Mouse (Mus musculus): Measurements from ENCODE around the gene Slc25a24. TPM values are rescaled to one million over a fixed set of nuclear protein-coding genes. Genes with fewer than 3 reads are reported as not detected.

The Slc25a24 gene
- polyA plus RNA-seq, 1 experiment from 2014 or later = 48.3 TPM

DNA sequence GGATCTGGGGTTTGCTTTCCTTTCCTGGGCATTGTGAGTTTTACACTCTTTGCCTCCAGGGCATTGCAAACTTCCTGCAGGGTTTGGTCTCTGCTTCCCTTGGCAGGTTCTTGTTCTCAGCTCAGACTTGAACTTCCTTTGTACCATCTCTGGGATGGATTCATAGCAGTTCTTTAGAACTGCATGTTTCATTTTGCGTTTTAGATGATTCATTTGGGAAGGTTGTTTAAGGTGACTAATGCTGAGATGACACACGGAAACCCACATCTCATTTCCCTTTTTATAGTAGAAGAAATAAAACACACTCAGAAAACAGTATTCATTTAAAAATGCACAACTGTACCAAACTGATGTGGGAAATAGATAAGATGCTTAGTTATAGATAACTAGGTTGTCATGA is 73.2 kb downstream of the Slc25a24 start:
- Histone ChIP-seq H3K36me3 (ENCODE audit: control insufficient read depth, insufficient read depth, low read length) (no peaks in the 10 kb centered on the region), H3K4me3 (replicated peaks; ENCODE audit: low read length) (no peak overlapping the region), H3K27me3 (ENCODE audit: control insufficient read depth, insufficient read depth, low read length) (no peaks in the 10 kb centered on the region), H3K4me2 (ENCODE audit: low read depth, low read length) (no peak overlapping the region), H3K27ac (ENCODE audit: low read length) (no peak overlapping the region), H3K9me3 (replicated peaks; ENCODE audit: control insufficient read depth, low read length) (no peaks in the 10 kb centered on the region), H3K4me1 (ENCODE audit: control insufficient read depth, insufficient read depth, low read length) (no peaks in the 10 kb centered on the region), H3K9ac (ENCODE audit: low read length) (no peak overlapping the region)
- WGBS = 72% methylated on average over 2 of the region's 2 CpGs
- no peak for ATAC-seq (ENCODE audit: insufficient read depth, low FRiP score)

DNA sequence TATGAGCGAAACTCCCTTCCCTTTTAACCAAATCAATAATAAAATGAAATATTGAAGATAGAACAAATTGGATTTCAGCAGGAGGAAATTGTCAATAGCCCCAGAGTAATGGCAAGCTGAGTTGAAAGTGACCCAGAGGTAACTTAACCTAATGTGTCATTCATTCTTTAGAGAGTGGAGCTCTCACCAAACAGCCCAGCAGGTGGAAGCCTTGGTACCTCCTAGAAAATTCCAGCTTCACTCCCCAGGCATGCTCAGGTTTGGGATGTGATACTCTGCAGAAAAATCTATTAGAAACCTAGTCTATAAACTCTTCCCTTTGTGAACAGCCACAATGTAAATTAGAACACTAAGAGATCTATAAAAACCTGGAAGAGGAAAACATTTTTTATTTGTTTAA is 76.3 kb downstream of the Slc25a24 start:
- 83% methylated on average over 1 of the region's 1 CpGs for WGBS
- no peak overlapping the region for H3K9ac ChIP-seq (ENCODE audit: low read length)
- H3K4me2 ChIP-seq (ENCODE audit: low read depth, low read length) = no peak overlapping the region
- H3K4me1 ChIP-seq (ENCODE audit: control insufficient read depth, insufficient read depth, low read length) = no peaks in the 10 kb centered on the region
- no peak overlapping the region for H3K4me3 ChIP-seq (replicated peaks; ENCODE audit: low read length)
- H3K27me3 ChIP-seq (ENCODE audit: control insufficient read depth, insufficient read depth, low read length) = no peaks in the 10 kb centered on the region
- H3K27ac ChIP-seq (ENCODE audit: low read length) = no peak overlapping the region
- H3K9me3 ChIP-seq (replicated peaks; ENCODE audit: control insufficient read depth, low read length) = no peaks in the 10 kb centered on the region
- no peaks in the 10 kb centered on the region for H3K36me3 ChIP-seq (ENCODE audit: control insufficient read depth, insufficient read depth, low read length)
- ATAC-seq (ENCODE audit: insufficient read depth, low FRiP score) = no peak

GRCm38 (mm10) chr3:109212322-109212721 is 89.4 kb downstream of the Slc25a24 start:
- Histone ChIP-seq H3K9me3 (replicated peaks; ENCODE audit: control insufficient read depth, low read length) (no peaks in the 10 kb centered on the region), H3K4me3 (replicated peaks; ENCODE audit: low read length) (no peak overlapping the region), H3K4me1 (ENCODE audit: control insufficient read depth, insufficient read depth, low read length) (no peaks in the 10 kb centered on the region), H3K27me3 (ENCODE audit: control insufficient read depth, insufficient read depth, low read length) (no peaks in the 10 kb centered on the region), H3K36me3 (ENCODE audit: control insufficient read depth, insufficient read depth, low read length) (no peaks in the 10 kb centered on the region), H3K4me2 (ENCODE audit: low read depth, low read length) (no peak overlapping the region), H3K9ac (ENCODE audit: low read length) (no peak overlapping the region), H3K27ac (ENCODE audit: low read length) (no peak overlapping the region)
- ATAC-seq (ENCODE audit: insufficient read depth, low FRiP score) = no peak
- WGBS = 83% methylated on average over 3 of the region's 3 CpGs

DNA sequence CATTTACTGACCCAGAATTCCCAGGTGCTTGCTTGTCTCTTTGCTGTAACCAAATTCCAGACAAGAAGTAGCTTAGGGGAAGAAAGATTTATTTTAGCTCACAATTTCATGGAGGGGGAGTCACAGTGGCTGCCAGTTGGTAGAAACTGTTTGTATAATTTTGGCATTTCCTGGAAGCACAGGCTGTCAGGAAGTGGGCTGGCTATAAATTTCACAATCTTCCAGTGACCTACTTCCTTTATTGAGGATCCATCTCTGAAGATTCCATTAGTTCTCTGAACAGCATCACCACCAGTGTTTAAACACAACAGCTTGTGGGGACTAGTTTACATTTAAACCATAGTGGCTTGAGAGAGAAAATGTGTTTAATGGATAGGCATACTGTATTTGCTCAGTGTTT is 93.4 kb downstream of the Slc25a24 start:
- no peak for ATAC-seq (ENCODE audit: insufficient read depth, low FRiP score)
- Histone ChIP-seq H3K36me3 (ENCODE audit: control insufficient read depth, insufficient read depth, low read length) (no peaks in the 10 kb centered on the region), H3K4me1 (ENCODE audit: control insufficient read depth, insufficient read depth, low read length) (no peaks in the 10 kb centered on the region), H3K9me3 (replicated peaks; ENCODE audit: control insufficient read depth, low read length) (no peaks in the 10 kb centered on the region), H3K4me3 (replicated peaks; ENCODE audit: low read length) (no peak overlapping the region), H3K27me3 (ENCODE audit: control insufficient read depth, insufficient read depth, low read length) (no peaks in the 10 kb centered on the region), H3K9ac (ENCODE audit: low read length) (no peak overlapping the region), H3K4me2 (ENCODE audit: low read depth, low read length) (no peak overlapping the region), H3K27ac (ENCODE audit: low read length) (no peak overlapping the region)

Other genes starting within 250 kb of the Slc25a24 start
- gene Fndc7, start 233.1 kb upstream of the Slc25a24 start, polyA plus RNA-seq (2015; fragmentation: Nextera tagmentation; extraction: Ambion mirVana) = 0.20 and 0.40 TPM in 2 replicates
- 66.0 and 69.4 TPM in 2 replicates for gene Prpf38b, start 211.4 kb upstream of the Slc25a24 start, polyA plus RNA-seq (2015; fragmentation: Nextera tagmentation; extraction: Ambion mirVana)
- gene Henmt1, start 183.3 kb upstream of the Slc25a24 start, polyA plus RNA-seq (2015; fragmentation: Nextera tagmentation; extraction: Ambion mirVana) = 0.49 and 0.55 TPM in 2 replicates
- not detected in 2 replicates for gene Gm9857, start 182.7 kb upstream of the Slc25a24 start, polyA plus RNA-seq (2015; fragmentation: Nextera tagmentation; extraction: Ambion mirVana)
- gene Fam102b, start 95.5 kb upstream of the Slc25a24 start, polyA plus RNA-seq (2015; fragmentation: Nextera tagmentation; extraction: Ambion mirVana) = 8.0 and 8.8 TPM in 2 replicates
- gene Slc25a54, start 42.7 kb upstream of the Slc25a24 start, polyA plus RNA-seq (2015; fragmentation: Nextera tagmentation; extraction: Ambion mirVana) = not detected in 2 replicates
- gene Vav3, start 217.5 kb downstream of the Slc25a24 start, polyA plus RNA-seq (2015; fragmentation: Nextera tagmentation; extraction: Ambion mirVana) = 20.5 and 27.0 TPM in 2 replicates

Measured in stomach, embryonic 16.5 days (tissue).